Mouse (Mus musculus) WW6 (cell line): ENCODE data around the gene Scd2.
A peak's percentile ranks its signal among the peaks of the same experiment; 100 is the strongest.
"Not testable (repeated sequence)": the region's sequence is repeated elsewhere in the genome, so short reads cannot be mapped to it uniquely, and the experiment has no call there.

ENCODE experiments used
- DNase-seq: peaks from one replicate; pipeline ENCODE4 v3.0.0-alpha.2; 2013; ENCODE audit warnings: low read depth, low spot score

Gene Scd2

DNA sequence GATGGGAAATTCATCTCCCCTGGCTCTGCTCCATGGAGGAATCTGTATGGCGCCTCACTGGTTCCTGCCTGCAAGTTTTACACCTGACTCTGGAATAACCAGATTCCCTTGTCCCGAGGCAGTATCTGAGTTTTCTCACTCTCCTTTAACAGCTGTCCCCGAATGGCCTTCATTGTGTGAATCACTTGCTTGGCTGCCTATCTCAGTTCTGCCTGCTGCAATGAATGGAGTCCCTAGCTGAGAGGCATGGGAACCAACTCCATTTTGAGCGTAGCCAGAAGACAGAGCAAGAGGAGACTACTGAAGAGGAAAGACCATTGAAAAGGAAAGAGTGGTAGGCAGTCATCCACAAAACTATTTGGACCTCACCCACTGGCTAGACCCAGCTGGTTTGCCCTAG is 19.8 kb upstream of the Scd2 start:
- DNase-seq, result no peak

DNA sequence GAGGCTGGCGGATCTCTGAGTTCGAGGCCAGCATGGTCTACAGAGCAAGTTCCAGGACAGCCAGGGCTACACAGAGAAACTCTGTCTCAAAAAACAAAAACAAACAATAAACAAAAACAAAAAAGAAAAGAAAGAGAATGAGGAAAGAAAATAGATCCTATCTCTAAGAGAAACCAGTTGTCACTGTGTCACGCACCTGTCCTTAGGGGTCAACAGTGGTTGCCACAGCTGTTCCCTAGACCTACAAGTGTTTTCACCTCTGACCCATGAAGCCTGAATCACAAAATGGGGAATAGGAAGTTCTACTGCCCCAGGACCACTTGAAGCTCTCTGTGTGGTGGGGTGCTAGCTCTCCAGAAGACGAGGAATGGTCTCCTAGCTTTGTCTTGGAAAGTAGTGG is 19.0 kb upstream of the Scd2 start:
- DNase-seq, result no peak

GRCm38 (mm10) chr19:44275418-44275817 is 18.1 kb upstream of the Scd2 start:
- DNase-seq, result no peak

DNA sequence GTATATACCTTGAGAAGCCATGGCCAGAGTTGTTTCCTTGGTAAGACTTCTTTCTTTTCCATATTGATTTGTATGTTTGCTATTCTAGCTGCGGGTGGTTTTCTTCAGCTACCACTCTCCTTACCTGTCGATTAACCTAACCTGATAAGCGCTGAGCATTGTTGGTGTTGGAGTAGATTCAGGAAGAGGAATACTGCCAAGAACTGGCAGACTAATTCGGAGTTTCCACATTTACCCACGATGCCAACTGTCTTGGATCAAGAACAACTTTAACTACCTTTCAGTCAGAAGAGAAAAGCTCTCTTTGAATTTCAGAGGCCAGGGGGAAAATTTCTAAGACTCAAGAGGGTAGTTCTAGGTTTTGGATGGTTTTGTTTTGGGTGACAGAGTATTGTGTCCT is 16.6 kb upstream of the Scd2 start:
- no peak for DNase-seq

DNA sequence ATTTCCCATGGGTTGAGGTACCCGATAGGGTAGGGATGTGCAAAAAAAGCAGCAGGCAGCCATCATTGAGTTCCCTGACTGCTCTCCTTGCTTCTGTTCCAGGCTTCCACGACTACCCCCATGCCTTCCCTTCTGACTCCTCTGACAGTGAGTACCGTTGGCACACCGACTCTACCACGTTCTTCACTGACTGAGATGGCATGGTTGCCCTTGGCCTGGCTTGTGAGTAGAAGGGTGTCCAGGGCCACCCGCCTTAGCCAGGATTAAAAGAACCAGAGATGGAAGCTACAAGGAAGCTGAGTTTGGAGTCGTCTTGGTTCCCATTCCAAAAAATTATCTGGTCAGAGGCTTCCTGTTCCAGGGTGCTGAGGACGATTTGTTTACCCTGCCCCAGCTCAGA is 15.5 kb upstream of the Scd2 start:
- no peak for DNase-seq

- no peak for DNase-seq
Observed at GRCm38 (mm10) chr19:44280755-44281154, 12.7 kb upstream of the Scd2 start.

DNA sequence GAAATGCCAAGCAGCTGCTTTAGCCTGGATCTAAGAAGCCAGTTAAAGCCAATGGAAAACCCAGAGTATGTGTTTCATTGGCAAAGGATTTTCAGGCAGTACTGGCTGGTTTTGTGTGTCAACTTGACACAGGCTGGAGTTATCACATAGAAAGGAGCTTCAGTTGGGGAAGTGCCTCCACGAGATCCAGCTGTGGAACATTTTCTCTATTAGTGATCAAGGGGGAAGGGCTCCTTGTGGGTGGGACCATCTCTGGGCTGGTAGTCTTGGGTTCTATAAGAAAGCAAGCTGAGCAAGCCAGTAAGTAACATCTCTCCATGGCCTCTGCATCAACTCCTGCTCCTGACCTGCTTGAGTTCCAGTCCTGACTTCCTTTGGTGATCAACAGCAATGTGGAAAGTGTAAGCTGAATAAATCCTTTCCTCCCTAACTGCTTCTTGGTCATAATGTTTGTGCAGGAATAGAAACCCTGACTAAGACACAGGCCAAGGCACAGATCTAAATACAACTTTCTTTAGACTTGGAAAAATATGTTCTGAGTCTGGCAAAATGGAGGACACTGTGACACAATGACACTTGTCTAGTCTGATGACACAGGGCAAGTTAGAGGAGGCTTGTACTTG is 11.5 kb upstream of the Scd2 start:
- not testable (repeated sequence) for DNase-seq

DNA sequence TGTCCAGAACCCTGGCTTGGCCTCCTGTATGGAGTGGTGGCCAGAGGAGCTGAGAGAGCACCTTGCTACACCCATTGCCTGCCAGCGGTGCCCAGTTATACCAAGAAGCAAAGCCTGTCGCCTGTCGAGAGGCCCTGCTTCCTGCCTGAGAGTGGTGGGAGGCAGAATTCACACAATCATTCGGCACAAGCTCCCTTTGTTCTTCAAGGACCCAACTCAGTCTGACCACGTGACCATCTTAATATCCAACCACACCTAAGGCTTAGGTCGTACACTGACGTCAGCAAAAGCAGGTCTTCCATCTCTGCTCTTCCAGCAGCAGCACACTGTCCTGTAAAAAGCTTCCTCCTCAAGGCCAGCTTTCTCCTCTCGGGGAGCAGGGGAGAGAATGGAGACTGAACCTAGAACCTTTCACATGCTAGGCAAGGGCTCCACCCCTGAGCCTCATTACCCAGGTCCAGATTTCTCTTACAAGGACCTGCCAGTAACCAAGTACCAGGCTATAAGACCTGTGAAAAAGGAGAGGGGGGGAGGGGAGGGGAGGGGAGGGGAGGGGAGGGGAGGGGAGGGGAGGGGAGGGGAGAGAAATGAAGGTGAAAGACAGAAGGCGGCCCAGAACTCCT is 10.8 kb upstream of the Scd2 start:
- no peak for DNase-seq

DNA sequence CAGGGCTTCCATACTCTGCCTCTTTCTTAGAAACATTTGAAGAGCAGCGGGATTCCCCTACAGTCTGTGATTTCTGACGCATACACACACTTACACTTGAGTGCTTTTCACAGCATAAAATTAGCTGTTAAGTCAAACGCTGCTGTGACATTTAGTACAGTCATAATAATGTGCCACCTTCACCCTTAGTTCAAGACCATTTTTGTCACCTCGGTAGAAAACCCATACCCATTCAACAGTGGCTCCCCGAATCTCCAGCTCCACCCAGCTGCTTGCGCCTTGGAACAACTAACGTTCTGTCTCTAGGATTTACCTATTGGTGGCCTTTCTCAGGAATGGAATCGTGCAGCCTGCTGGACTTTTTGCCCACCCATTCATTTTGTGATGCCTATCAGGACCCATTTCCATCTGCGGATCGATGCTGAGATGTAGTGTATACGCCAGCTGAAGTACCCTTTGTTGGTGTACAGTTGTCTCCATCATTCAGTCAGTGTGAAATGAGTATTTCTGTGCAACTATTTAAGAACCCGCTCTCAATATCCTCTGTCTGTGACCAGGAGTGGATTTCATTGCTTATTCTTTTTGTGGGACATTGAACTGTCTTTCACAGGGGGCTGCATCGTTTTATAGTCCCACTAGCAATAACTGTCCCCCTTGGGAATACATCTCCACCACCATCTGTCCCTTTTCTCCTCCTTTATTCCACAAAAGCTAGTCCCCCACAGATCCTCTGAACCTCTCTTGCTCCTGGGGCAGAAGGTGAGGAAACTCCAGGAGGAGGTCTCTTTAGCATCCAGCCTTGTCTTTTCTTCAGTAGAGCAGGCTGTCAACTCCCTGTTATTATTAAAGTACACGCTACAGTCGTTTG is 10.1 kb upstream of the Scd2 start:
- DNase-seq, result no peak

DNA sequence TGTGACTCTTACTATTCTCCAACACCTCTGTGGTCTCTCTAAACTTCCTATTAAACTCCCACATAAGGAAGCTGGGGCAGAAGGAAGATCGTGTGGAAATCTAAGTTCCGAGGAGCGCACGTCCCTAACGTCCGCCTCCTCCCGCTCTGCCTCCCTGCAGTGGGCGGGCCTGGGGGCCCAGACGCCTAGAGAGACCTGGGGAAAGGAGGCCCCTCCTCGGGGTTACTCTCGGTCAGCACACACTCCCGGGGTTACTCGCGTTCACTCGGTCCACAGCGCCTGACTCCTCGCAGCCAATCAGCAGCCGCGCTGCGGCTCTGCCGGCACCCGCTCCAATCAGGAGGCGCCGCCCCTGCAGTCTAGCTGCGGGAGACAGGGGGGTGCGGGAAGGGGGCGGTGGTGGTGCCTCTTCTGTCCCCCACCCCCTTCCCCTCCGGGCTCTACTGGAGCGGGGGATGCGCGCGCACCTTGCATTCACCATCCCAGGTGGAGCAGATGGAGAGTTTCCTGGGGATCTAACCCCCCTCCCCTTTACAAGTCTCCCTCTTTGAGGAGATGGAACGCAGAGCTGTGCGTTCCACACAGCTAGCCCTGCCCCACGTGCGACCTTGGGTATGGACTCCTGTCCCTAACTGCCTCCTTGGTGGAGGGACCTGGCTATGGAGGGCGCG is 9.3 kb upstream of the Scd2 start:
- peak; percentile 97 for DNase-seq

GRCm38 (mm10) chr19:44284723-44285122 is 8.8 kb upstream of the Scd2 start:
- no peak for DNase-seq

GRCm38 (mm10) chr19:44285554-44285953 is 7.9 kb upstream of the Scd2 start:
- DNase-seq, result no peak

- DNase-seq, result no peak
Observed at GRCm38 (mm10) chr19:44286109-44286508, 7.4 kb upstream of the Scd2 start.

- no peak for DNase-seq
Observed at GRCm38 (mm10) chr19:44287415-44288110, 5.9 kb upstream of the Scd2 start.

- no peak for DNase-seq
Observed at GRCm38 (mm10) chr19:44292083-44292482, 1.4 kb upstream of the Scd2 start.

GRCm38 (mm10) chr19:44292483-44292882 is 991 bp upstream of the Scd2 start:
- DNase-seq, result no peak

DNA sequence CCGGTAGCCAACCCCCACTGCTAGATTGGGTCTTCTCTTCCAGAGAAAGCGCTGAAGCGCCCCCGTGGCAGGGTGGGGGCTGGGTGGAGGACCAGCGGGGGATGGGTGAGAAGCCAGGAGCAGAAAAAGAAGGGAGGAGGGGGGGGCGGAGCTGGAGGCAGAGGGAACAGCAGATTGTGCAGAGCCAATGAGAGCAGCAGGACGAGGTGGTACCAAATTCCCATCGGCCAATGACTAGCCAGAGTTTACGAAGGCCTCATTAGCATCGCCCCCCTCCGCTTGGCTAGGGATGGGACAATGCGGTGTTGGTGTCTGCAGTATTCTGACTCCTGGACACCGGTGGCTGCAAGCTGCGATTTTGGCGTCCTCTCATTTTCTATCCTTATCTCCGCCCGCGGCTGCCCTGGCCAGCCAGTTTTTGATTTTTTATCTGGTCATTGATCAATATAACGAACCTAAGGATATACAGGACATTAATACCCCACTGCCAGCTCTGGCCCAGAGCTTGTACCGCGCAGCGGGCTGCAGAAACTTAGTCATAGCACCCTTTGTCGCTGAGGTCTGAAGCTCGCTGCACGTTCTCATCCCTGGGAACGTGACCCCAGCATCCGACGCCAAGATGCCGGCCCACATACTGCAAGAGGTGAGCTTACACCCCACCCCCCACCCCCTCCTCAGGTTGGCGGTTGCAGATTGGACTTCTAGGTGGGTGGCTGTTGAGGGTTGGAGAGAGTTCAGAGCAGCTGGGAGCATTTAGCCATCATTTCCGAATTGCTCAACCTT is 486 bp downstream of the Scd2 start:
- DNase-seq, result peak; percentile 90

- DNase-seq, result no peak
Observed at GRCm38 (mm10) chr19:44294588-44295041, 1.1 kb downstream of the Scd2 start.

- no peak for DNase-seq
Observed at GRCm38 (mm10) chr19:44295251-44295650, 1.8 kb downstream of the Scd2 start.

DNA sequence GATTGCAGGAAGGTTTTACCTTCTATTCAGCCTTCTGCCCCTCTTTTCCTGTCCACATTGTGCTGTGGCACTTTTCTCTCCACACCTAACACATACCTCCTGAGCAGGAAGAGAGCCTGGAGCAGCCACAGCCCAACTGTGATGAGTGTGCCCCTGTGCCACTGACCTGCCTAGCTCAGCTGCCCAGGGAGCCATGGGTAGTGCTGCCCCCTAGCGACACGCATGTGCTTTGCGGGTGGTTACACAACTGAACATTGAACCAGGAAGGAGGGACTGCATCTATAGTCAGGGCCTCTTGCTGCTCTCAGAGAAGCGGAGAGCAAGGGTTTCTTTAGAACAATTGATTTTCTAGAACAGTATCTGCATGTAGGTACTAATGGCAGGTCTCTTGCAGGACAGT is 2.3 kb downstream of the Scd2 start:
- DNase-seq, result no peak

GRCm38 (mm10) chr19:44296186-44296585 is 2.7 kb downstream of the Scd2 start:
- no peak for DNase-seq
